Mouse (Mus musculus): Measurements from ENCODE around the gene Pdpn.
A peak's percentile ranks its signal among the peaks of the same experiment; 100 is the strongest.
"Not testable (repeated sequence)": the region's sequence is repeated elsewhere in the genome, so short reads cannot be mapped to it uniquely, and the experiment has no call there.

Pdpn gene

GRCm38 (mm10) chr4:143299325-143300070, at the start of gene Pdpn:
TSS of gene Pdpn (minus strand) at chr4:143299564.
- peak in 1 of 2 experiments; percentile 38 for DNase-seq

DNA sequence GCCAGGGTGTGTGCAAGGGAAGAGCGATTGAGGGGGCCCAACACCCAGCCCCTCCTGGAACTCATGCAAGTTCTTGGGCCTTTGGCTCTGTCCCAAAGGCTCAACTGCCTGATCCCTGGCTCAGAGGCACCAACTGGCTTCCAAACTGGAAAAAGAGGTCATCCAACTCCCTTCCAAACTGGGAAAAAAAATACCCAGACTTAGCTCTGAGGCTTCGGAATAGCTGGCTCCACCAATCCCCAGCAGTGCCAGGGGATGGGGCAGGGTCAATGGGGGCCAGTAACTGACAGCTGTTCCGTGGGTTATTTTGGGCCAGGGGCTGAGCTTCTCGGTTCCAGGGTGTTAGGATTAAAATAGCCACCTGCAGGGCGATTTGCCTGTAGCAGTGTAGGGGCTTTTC, 49.3 kb upstream of the Pdpn start:
- peak; percentile 17 to 41 for DNase-seq

DNA sequence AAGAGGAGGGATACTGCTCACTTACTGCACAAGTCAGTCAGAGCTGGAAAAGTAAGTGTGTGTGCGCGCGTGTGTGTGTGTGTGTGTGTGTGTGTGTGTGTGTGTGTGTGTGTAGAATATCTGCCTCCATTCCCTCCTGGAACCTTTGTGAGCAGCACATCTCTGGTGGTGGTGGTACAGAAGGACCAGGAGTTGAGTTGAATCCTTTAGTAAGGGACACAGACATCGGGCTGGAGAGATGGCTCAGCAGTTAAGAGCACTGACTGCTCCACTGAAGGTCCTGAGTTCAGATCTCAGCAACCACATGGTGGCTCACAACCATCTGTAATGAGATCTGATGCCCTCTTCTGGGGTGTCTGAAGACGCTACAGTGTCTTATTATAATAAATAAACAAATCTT, 46.1 kb upstream of the Pdpn start:
- not testable (repeated sequence) for DNase-seq

DNA sequence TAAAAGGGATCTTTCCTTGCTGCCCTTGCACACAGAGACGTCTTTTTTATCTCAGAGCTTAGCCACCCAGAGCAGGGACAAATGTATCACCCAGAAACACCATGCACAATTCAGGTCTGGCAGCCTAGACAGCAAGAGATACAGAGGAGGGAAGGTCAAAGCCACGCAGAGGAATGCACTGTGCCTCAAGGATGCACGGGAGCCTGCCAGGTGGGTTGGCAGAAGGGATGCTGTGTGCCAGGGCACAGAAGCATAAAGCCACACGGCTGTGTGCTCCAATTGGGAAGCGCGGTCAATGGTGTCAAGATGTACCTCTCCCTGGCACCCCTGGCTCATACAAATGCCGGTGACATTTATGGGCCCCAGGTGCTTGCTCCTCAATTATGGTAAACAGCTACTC, 42.1 kb upstream of the Pdpn start:
- peak; percentile 45 to 65 for DNase-seq

DNA sequence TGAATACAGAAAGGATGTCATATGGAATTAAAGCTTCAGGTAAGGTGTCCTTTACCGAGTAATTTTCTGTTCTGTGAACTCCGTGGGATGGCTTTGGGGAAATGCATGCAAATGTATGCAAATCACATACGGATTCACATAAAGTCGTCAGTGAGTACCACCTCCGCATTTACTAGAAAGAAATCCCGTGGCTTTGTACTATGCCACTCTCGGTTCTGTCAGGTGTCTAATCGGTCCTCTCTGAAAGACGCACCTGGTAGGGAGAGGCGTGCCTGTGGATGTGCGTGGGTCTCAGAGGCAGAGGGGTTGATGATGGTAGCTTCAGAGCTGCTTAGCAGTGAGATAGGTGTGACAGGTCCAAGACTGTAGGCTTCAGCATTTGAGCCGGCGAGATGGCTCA, 40.4 kb upstream of the Pdpn start:
- DNase-seq, result no peak

- no peak for DNase-seq
Observed at GRCm38 (mm10) chr4:143336096-143336495, 36.7 kb upstream of the Pdpn start.

DNA sequence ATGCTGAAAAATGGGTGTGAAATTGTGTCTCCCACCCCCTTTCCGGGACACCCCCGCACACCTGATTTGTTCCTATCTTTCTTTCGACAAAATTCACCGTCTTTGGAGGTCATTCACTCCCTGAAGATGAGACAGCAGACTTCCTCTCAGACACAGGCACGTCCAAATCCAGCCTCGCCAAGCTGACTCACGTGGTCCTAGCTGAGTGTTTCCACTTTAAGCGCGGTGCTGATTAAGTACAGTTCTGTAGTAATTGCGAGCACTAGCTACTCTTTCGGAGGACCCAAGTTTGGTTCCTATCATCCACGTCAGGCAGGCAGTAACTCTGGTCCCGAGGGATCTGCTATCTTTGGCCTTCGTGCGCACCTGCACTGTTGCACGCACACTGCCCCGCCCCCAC, 35.6 kb upstream of the Pdpn start:
- no peak for DNase-seq

DNA sequence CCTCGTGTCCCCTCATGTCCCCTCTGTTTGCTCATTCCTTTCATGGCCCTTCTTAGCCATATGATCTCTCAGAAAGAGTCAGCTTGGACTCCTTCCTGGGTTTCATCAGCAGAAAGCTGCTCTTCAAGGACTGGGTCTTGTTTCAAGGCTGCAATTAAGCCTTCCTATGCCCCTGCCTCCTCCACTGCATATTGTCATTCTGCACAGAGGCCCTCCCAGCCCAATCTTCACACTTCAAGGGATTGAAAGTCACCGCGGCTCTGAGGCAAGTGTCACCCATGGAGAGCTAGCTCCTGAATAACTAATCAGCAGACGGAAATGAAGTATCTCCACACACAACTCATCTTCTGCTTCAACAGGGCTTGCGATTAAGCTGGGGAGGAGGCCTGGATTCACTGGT, 34.8 kb upstream of the Pdpn start:
- DNase-seq, result no peak

DNA sequence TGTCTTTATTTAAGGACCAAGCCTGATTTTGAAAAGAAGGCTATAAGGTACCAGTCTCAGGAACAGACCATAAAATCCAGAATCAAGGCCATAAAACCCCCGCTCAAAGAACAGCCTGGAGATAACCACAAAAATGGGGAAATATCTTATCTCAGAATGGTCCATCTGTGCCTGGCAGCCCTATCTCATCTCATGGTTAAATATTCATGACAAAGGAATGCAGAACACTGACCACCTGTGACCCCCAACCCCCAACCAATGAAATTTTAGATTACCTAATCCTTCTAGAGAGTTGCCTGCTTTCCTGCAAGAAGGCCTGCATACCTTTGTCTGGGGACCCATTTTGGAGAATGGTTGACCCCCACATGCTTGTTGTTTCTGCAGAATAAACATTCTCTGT, 32.4 kb upstream of the Pdpn start:
- DNase-seq, result no peak

DNA sequence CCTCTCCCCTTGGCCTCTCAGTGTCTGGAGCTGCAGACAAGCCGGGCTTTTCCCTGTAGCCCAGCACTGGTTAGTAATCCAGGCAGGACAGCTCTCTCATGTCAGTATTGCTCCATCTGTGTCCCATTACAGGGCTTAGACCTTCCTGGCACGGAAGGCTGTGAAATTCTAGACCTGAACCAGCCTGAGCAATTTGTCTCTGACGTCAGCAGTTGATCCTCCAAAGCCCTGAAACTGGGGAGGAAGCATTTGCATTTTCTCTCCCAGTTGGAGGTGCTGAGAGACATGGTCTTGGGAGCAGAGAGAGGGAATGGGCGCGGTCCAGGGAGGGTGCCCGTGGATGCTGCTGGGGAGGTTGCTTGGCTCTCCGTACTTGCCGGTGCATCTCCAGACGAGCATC, 31.2 kb upstream of the Pdpn start:
- peak in 1 of 2 experiments; percentile 12 for DNase-seq

DNA sequence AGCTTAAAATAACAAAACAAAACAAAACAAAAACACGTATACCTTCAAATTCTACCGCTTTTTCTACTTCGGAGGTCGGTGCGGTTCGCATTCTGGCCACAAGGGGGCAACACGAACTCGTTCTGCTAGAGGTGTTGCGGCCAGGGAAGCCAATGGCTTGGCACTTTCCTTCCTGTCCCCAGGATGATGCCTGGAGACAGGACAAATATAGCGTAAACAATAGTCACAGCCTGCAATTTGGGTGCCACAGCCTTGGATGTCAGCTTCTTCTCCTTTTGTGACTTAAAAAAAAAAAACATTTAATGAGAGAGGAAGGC, 26.2 kb upstream of the Pdpn start:
- peak; percentile 89 to 94 for DNase-seq

- no peak for DNase-seq
Observed at GRCm38 (mm10) chr4:143324925-143325624, 25.7 kb upstream of the Pdpn start.

- no peak for DNase-seq
Observed at GRCm38 (mm10) chr4:143324176-143324924, 25.0 kb upstream of the Pdpn start.

GRCm38 (mm10) chr4:143313299-143313698, 13.9 kb upstream of the Pdpn start:
- no peak for DNase-seq

DNA sequence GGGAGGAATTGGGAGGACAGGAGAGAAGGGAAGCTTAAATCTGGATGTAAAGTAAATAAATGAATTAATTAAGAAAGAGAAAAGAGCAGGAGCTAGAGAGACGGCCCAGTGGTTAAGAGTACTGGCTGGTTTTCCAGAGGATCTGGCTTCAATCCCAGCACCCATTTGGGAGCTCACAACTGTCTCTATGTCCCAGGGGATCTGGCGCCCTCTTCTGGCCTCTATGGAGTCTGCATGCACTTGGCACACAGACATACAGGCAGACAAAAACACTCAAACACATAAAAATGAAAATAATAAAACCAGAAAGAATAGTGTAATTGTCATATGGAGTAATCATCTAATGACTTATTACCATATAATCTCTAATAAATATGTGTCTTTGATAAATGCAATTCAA, 12.0 kb upstream of the Pdpn start:
- DNase-seq, result peak in 1 of 2 experiments; percentile 35

DNA sequence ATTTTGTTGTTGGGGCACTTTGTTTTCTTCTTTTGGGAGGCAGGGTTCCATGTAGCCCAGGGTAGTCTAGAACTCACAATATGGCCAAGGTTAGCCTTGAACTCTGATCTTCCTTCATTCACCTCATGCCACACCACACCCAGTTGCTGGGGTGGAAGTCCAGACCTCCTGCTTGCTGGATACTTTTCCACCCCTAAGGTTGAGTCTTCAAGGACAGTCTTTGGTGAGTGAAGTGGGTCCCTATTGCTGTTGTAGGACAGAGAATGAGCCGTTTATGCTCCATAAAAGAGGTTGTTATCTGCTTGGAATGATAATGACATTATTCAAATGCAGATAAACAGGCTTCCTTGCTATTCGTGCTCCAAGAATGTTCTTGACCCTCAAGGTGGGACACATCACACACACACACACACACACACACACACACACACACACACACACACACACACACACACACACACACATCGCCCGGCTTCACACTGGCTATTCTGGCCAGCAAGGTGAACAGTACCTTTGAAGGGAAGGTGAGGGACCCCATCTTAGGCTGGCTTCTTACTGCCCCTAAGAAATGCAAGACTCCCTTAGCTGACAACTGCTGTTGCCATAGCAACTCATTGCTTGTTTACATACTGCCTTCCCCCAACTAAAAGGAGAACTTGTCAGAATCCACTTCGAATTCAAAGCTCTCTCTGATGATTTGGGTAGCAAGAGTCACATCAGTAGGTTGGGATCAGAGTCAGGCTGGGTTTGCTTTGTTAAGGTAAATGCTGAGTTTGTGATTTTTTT, 6.8 kb upstream of the Pdpn start:
- no peak for DNase-seq

DNA sequence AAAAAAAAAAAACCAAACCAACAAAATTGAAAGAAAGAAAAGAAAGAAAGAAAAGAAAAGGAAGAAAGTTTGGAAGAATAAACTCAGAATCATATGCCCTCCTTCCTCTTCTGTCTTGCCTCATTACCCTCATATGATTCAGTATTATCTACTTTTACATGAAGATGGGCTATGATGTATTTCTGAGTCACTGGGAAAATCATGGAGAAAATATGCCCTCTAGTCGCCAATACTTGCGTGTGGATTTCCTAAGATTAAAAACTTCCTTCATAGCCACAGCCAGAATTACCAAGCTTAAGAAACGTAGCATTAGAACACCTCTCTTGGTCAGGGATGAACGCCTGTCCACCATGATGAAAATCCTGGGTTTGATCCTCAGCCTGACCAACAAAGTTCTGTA, 5.7 kb upstream of the Pdpn start:
- DNase-seq, result no peak

DNA sequence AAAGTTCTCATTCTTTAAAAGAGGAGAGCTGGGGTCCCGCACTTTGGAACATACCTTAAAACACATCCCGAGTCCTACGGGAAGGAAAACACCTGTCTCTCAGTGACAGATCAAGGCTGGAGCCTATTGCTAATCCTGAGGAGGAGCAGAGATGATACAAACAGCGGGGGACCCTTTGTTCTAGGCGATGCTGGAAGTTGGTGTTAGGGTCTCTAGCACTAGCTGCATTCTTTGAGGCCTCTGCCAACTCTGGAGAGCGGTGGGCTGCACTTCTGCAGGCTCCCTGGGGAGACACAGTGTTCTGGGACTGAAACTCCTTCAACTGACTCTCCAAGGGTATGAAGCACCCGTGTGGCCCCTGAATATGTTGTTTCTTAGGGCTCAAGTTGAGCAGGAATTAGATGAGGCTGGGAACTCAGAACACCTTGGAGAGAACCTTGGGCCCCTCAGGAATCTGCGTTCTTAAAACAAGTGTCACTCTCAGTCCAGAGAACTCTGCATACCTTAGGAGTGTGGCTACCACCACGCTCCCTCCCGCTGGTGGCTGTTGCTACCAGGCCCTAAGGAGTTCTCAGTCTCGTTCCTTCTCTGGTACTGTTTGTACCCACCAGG, 3.0 kb upstream of the Pdpn start:
- no peak for DNase-seq

DNA sequence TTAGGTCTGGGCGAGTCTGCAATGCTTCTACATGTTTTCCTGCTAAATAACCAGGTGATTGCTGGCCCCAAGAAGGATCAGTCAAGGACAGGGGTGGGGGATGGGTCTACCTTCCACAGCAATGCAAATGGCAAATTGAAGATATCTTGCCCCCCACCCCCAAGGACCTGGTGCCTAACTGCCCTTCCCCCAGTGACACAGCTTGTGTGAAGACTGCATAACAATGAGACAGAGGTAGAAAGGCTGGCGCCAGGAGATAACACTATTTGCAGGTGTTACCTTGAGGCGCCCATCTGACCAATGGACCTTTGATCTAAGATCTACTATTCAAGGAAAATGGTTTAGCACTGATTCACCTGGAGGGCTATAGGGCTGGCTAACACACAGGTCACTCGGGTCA, 2.5 kb upstream of the Pdpn start:
- DNase-seq, result no peak

DNA sequence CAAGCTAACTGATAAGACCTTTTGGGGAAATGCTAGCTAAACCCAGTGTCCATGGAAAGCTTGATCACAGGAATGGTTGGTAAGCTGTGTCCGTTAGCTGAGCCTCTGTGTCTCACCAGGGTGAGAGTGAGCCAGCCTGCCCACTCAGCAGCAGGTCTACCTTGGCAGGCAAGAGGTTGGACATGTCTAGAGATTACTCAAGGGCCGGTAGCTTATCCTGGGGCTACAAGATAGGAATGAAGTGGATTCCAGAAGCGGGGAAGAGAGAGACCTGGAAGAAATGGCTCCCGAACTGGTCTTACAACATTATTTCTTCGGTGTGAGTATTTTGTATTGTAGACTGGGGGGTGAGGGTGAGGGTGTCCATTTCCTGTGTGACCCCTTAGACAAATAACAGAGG, 1.7 kb upstream of the Pdpn start:
- DNase-seq, result no peak

DNA sequence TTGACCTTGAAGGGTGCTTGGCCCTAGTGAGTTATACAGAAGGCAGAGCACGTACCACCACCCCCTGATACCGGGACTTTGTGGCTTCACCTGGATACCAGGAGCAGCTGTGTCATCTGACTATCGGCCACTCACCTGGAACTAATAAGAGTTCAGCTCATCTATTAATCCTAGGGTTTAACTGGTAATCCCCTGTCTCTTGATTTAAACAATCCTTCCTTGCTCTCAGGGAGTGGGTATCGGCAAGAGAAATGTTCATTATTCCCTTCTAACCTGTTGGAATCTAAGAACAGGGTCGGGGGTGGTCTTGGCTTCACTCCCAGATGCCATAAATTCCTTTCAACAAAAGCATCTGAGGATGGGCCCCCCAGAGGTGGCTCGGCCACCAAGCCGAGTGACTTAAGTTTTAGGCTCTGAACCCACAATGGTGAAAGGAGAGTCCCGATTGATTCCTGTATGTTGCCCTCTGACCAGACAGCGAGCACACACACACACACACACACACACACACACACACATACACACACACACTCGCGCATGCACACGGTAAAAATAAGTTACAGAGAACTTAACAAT, 837 bp upstream of the Pdpn start:
- no peak for DNase-seq

Measured in cerebellum, postnatal 25 days (tissue).